Mouse (Mus musculus): ENCODE measurements around the gene Elob.
A peak's percentile ranks its signal among the peaks of the same experiment; 100 is the strongest.

GRCm38 (mm10) chr17:23841145-23841544, 12.2 kb upstream of the Elob start:
- peak; percentile 84 for TF ChIP-seq CTCF (IDR thresholded peaks at IDR 0.05; ENCODE audit: low read depth)
- TF ChIP-seq EP300 (IDR thresholded peaks at IDR 0.05; ENCODE audit: low read depth): no peak
